Mouse (Mus musculus): ENCODE measurements around the gene Fxyd2.

The Fxyd2 gene

DNA sequence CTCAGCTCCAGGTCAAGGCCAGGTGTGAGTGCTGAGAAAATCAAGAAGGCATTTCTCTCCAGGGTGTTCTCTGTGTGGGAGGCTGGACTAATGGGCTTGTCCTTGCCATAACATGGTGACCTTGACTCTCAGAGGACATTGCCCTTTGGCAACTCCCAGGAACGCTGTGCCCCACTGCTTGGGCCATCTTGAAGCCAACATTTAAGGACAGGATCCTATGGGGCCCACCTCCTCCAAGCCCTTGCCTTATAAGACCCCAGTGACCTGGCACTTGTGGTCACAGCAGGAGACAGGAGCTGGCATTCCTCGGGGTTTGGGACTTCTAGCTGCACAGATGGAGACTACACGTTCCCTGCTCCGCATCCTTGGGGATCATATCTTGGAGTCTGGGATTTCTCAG is at the start of gene Fxyd2:
Fxyd2 (plus strand) TSS at position 236 of the 400 bp plus-strand sequence.
- DNase-seq = no peak

DNA sequence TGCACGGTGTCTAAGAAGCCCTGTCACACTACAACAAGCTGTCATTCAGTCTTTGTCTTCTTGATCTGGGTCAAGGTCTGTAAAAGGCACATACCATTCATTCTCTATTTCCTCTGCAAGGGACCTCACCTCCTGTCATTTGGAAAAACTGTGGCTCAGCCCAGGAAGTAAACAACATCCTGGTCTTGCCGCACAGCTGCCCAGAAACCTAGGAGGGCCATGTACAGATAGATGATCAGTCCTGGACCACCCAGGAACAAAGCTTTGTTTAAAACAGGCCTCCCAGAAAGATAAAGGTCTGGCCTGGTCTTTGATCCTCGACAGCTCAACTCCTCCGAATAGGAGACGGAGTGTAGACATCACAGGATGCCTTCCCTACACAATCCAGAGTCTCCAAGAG is 49.6 kb upstream of the Fxyd2 start:
- DNase-seq = no peak

DNA sequence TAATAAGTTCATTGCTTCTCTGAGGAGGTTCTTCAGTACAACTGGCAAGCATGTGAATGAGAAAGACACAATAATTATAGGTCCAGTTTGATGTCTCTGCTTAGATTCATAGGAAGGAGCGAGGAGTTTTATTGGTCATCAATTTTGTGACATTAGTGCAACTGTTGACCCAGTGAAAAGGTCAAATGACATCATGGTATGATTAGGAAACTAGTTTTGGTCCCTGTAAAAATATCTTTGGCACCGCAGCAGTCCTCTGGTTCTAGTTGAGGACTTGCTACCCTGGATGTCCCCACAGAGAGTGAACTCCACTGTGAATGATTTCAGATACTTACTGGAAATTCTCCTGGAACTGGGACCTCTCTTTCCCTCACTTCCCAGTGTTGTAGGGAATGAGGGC is 44.3 kb upstream of the Fxyd2 start:
- no peak for DNase-seq

DNA sequence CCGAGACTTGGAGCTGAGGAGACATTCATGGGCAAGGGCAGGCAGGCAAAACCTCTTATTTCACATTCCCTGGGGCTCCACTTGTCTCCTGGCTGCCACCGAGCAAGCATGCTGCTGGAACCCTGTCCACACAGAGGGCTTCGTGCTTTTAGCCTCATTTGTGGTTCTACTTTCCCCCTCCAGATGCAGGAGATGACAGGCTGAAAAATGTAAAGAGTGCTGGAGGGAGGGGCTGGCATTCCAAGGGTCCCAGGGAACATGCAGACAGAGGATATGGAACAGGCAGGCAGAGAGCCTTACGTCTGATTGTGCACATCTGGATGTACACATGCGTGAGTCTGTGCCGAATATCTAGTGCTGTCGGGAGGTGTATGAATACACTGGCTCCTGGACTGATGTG is 41.1 kb upstream of the Fxyd2 start:
- DNase-seq = no peak

DNA sequence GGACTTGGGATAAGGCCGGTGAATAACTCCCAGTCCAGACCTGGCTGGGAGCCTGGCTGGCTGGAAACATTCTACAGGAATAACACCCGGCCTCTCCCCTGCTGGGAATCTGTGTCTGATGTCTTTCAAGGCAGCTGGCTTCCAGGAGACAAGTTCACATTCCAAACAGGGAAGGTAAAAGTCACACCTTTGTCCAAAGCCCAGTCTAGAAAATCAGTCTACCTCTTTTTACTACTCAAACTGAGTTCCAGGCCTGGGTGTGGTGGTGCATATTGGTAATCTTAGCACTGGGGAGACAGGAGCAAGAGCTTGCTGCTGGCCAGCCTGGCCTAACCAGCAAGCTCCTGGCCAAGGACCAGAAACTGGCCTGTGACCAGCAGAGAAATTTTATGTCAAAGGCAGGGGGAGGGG is 37.4 kb upstream of the Fxyd2 start:
- DNase-seq = no peak

DNA sequence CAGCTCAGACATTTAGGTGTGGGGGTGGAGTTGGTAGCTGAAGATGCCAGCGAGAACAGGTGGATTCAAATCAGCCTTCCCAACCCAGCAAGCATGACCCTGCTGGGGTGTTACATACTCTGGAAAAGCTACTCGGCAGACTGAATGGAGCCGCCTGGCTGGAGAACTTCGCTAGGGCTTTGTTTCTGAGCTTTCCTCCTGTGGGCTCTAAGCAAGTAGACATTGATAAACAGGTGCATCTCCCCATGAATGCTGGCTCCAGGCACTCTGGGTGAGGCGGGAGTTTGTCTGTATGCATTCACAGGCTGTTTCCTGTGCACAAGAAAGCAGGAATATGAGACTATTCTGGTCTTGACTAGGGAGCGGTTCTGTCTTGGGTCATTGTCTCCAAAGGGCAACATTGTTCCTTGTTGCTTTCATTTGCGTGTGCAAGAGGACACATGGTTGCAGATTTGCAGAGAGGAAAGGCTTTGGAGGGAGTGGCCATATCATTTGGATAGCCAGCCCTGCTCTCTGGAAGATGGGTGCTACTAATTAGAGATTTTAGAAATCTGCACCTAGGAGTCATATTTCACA is 35.7 kb upstream of the Fxyd2 start:
- DNase-seq = no peak

DNA sequence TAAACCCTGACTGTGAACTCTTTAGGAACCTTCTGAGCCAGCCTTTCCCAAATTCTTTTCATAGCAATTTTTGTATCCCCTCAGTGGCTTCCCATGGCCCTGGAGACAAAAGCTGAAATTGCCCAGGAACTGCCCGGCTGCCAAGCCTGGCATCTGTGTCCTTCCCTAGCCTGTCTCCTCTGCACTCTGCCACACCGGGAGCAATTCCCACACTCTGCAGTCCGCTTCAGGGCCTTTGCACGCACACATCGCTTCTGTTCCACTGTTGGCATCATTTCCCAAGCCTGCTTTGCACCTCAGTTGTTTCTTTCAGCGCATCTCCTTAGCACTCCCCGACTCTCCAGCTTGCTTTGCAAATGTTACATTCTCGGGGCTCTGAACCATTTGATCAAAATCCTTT is 31.8 kb upstream of the Fxyd2 start:
- DNase-seq = no peak

DNA sequence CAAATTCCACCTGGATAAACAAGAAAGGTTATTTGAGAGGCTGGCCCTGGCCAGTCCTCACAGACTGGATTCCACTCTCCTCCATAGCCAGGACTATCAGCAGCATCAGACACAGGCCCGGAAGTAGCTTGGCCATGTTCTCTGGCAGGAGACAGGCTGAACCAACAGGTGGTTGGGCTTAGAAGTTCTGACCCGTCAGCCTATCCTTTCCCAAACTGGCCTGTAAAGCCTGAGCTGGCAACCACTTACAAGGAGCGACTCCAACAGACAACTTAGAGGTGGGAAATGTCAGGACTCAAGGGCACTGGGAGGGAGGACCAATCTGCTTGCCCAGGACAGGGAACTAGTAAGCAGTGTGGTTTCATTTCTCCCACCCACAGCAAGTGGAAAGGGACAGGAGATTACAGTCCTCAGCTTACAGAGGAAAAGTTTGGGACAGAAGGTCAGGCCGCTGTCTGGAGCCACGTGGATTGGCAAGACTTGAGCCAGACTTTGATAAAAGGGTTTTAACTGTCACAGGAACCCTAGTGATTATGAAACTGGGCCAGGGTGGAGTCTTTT is 31.0 kb upstream of the Fxyd2 start:
- no peak for DNase-seq

DNA sequence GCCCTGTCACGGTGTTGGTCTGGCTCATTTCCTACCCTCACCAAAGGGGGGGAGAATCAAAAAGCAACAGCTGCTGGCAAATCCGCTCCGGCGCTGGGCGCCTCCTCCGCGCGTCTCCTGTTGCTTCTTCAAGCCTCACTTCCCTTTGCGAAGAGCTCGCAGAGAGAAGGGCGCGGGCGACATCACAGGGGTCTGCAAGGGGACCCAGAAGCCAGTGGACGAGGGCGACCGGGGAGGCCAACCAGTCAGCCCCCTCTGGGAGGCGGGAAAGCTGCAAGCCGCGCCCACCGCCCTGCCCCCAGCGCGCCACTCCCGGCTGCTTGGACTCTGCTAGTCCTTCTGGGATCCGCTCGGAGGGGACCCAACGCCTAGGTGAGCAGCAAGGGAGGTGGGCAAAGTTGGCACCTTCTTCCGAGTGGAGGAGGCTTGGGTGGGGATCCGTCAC is 29.3 kb upstream of the Fxyd2 start, which contains the start of gene Fxyd6:
Fxyd6 (plus strand) TSS at position 69 of the 445 bp plus-strand sequence.
- DNase-seq = peak; percentile 81 to 86

DNA sequence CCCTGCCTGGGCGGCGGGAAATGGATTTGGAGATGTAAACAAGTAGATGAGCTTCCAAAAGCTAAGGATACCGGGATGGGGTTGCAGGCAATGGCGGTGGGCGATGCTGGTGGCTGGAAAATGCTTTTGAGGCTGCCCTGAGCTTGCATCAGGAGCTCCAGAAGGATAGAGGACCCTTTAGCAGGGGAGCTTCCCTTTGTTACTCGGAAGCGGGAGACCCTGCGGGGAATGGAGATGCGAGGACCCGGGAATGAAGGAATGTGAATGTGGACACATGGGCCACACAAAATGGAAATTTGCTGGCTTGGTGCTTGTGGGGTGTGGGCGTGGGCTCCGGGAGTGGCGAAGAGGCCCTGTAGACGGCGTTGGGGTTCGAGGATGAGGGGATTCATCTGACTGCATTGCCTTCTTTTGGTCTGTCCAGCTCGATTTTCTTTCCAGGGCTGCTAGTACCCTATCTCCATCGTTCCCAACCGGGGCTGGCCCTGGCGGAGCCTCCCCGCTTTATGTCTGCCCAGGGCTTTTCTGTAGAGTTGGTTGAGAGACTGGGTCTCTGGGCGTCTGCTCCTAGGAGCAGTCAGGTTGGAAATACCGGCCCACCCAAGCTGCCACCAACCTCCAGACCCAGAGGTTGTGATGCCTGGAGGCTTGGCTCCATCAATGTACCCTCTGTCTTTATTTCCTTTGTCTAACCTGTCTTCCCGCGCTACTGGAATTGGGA is 28.7 kb upstream of the Fxyd2 start:
- peak in 1 of 2 experiments; percentile 39 for DNase-seq

DNA sequence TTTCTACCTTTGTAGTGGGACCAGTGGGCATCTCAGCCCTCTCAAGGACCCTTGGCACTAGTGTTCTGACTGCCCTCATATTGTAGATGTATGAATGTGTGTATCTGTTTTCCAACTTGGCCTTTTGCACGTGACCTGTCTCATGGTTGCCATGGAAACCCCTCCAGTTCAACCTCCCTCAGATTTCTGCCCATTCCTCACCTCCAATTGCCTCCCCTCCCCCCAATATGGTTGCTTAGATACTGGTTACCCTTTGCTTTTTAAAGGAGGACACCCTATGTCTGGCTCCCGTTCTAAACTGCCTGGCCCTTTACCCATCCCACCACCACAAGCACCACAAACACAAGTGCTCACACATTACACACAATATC is 28.1 kb upstream of the Fxyd2 start:
- DNase-seq = no peak

DNA sequence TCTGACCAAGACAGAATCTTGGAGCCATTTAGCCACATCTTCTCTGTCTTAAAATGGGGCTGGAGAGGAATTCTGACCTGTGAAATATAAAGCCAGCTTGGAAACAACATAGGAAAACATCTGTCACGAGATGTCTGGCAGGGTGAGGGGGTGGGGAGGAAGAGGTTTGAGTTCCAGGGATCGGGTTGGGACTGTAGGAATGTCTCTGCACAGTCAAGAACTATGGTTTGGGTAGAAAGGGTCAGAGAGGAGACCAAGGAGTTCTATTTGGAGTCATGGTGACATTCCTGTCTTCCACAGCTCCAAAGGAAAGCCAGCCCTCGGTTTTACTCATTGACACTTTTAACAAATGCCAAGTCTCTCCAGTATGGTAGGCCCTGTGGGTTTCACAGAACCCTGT is 25.6 kb upstream of the Fxyd2 start:
- no peak for DNase-seq

DNA sequence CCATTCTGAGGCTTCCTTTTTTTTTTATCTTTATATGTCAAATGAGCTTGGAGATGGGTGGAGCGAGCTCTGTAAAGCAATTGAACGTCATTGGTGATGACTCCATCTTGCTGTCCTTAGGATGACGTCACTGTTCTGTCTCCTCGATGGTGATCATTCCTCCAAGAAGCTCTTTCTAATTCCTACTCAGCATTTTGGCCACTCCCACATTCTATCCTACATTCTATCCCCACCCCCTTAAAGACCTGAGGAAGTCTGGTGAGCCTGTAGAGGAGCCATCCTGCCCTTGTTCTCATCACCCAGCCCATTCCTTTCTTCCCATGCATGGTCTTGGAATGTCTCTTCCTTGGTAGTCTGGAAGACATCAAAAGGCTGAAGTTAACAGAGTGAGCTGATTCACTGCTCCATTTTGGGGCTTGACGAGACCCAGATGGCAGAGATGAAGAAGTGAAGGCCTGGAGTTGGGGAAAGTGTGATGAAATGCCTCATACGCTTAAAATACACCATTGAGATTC is 24.4 kb upstream of the Fxyd2 start:
- no peak for DNase-seq

DNA sequence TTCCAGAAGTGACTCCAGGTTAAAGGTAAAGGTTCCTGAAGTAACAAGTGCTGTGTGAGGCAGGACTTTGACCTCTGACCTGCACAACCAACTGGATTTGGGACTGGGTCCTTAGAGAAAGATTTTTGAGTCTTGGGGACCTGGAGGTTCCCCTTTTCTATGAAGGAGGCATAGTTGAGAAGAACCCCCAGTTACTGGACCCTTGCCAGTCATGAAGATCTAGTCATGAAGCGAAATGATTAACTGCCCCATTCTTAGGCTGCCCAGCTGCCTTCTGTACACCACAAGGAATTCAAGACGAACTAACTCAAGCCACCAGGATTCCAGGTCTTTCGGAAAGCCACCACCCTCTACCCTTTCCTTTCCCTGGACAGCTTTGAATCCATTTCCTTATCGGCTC is 23.0 kb upstream of the Fxyd2 start:
- no peak for DNase-seq

DNA sequence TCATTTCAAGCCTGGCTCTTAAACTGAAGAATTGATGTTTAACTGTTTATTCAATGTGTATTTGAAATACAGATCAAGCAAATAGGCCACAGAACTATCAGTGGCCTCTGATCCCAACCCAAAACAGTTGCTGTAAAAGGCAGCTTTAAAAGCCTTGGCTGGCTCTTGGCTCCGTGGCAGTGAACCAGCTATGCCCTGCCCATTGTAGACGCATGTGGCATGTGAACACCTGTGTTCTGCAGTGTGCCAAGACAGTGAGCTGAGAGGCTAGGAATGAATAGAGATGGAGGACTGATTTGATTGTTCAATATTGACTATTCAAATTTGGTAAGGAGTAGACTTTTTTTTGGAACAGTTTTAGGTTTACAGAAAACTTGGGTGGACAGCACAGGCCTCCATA is 22.6 kb upstream of the Fxyd2 start:
- DNase-seq = no peak

DNA sequence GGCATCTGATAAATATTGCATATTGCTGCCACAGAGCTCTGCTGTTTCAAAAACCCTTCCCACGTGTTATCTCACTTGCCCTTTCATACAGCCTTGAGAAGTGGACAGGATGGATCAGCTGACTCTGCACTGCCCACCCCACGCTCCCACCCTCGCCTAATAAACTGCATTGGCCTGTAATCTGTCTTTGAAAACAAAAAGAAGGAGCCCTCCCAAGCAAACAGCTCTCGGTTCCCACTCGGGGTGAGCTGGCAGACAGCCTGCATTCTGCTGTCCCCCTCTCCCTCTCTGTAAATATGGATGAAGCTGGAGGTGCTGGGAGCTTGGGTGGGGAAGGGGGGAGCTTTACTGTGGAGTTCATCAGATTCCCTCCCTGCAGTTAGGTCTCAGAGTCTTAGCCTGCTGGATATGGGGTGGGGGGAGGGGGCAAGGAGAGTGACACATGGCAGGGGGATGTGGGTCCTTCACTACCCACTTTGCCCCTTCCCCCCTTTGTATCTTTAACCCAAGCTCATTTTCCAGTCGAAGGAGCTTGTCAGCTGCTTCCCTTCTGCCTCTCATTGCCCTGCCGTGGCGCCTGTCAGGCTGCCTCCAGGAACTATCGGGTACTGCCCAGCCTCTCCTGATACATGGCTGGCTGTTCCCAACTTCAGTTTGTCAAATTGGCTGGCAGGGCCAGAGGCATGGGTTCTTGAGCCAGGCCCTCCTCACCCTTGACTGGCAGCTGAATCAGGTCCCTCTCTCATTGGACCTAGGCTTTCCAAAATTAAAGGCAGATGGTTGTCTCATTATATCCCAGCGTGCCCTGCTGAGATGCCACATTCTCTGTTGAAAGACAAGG is 18.8 kb upstream of the Fxyd2 start:
- DNase-seq = no peak

DNA sequence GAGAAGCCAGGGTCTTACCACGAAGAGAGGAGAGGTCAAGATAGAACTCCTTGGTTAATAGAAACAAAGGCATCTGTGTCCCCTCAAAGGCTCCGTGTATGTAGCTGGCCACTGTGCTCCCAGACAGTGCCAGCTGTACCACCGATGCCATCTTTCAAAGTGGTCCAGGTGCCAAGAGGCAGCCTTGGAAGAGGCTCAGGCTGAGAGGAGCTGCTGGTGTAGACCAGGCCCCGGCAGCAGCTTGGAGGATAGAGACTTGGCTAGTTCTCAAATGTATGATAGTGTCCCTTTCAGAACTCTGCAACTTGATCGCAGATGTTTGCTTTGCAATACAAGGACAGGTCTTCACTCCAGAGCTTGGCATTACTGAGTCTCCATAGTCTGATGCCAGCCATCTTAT is 17.1 kb upstream of the Fxyd2 start:
- no peak for DNase-seq

DNA sequence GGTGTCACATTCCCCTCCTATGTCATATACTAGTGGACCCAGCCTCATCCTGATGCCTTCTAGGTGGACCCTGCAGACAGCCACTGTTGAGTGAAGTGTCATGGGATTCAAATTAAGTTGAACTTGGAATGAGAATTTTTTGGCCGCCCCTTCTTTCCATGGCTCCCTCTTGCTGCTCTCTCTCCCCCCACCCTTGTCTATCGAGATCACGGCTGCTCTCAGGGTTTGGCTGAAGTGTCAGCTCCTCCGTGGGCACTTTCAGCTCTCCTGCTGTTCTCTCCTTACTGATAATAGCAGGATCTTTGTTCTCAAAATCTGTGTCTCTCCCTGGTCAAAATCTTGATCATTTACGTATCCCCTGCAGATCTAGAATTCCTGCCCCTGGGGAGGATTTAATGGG is 16.6 kb upstream of the Fxyd2 start:
- DNase-seq = no peak

DNA sequence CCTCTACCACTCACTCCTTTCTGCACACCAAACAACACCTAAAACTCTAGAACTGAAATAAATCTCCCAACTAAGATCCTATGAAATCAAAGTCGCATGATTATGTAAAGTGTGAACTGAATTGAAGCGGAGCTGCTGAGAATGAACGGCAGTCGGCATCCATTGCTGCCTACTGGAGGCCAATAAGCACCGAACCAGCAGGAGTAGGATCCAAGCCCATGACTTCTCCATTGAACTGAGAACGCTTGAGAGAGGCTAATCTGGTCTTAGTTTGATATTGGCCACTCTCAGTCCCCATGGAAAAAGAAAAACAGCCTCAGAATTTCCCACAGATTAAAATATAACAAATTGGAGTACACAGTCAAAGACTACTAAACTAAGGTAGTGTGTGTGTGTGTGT is 15.6 kb upstream of the Fxyd2 start:
- no peak for DNase-seq

DNA sequence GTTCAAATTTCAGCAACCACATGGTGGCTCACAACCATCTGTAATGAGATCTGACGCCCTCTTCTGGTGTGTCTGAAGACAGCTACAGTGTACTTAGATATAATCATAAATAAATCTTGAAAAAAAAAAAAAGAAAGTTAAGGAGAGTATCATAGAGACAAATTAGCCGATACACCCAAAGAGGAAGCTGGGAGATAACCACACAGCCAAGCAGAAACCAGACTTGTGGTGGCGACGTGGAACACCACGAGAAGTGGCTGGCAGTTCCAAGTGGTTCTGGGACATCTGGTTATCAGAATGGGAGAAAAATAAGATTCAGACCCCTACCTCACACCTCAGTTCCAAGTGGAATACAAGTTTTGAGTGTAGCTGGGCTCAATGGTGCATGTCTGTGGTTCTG is 12.8 kb upstream of the Fxyd2 start:
- DNase-seq = no peak

DNA sequence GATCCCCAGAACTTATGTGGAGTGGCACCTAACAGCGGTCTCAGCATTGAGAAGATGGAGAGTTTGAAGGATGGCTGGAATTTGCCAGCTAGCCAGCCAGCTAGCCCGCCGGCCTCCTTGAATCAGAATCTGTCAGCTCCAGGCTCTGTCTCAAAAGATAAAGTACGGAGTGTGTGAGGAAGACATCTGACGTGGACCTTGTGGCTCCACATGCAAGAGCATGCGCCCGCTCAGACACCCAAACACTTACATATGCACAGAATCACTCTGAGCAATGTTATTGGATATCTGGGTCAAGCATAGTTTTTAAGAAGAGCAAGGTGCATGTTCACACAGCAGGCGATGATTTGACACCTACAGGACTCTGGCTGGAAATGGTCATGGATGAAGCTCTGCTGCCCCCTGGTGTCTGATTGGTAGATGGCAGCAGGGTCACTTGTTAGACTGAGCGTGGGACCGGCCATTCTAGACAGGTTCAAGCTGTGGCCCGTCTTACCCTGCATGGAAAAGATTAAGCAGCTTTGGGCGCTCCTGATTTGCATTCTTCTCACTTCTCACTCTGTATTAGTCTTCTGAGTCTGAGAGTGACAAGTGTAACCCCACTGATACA is 11.0 kb upstream of the Fxyd2 start:
- DNase-seq = peak; percentile 91 to 93

DNA sequence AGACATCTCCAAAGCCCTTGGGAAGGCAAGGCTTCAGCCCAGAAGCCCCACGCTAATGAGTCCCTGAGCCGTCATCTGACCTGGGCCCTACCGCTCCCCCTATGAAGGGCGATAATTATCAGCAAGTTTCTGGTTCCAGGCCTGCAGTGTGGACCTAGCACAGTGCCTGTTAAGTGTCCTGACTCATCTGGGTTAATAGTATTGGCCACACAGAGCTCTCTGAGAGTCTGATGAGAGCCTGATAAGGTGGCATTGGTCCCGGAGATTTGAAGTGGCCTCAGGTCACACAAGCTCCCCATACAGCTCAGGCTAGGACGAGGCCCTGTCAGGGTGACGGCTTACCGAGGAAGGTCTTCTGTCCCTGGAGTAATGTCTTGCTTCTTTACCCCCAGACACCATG is 9.9 kb upstream of the Fxyd2 start:
- no peak for DNase-seq

DNA sequence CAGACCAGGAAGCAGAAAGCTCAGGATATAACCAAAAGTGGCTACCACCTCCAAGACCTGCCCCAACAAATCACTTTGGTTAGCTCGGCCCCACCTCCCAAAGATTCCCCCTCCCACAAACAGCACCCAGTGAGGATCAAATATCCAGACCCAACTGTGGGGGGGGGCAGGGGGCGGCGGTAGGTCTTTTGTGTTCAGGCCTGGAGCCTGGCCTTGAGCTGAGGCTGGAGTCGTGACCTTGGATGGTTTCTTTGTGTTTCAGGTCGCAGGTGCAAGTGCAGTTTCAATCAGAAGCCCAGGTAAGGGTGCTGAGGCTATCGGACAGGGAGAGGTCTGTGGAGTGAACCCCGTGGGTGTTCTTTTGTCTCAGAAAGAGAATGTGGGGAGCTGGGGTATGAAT is 8.2 kb upstream of the Fxyd2 start:
- no peak for DNase-seq
